Comparison of ENCODE assay signal across 14 mouse cellular contexts in the genomic region with DNA sequence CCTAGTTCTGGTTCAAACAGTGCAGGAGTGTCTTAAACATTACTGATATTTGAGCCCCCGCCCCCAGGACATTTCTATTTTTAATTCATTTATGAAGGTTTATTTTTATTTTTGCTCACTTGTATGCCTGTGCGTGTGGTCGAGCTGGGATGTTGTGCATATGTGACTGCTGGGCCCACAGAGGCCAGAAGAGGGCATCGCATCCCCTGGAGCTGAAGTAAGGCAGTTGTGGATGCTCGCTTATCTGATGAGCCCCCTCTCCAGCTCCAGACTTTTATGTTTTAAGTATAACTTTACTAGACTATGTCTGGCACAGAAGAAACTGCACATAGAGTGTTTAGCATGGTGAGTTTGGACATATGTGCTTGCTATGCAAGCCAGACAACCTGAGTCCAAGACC. TPM values are rescaled to one million over a fixed set of nuclear protein-coding genes. Genes with fewer than 3 reads are reported as not detected.
DNase-seq lines count a peak whose midpoint lies in the region; ATAC-seq and TF ChIP-seq lines count a peak whose summit lies in the region.
"Had no signal": no experiment of that assay in that cellular context is flagged by ENCODE, and none has a peak within 500 bp of the region (broad histone marks: within the 10 kb centered on the region; RNA-seq: fewer than 3 reads in every experiment).

No protein-coding gene starts in this region.

- no peak overlapping the region for H3K27ac ChIP-seq in liver, adult 2 months (replicated peaks; ENCODE audit: insufficient read depth, low read depth, low read length)
- H3K27ac ChIP-seq in liver, embryonic 12.5 days, result no peak overlapping the region
- H3K27ac ChIP-seq: forebrain, embryonic 12.5 days; midbrain, embryonic 13.5 days; neural tube, embryonic 12.5 days had no signal

- no peaks in the 10 kb centered on the region for H3K9me3 ChIP-seq in liver, embryonic 12.5 days (replicated peaks)
- H3K9me3 ChIP-seq: forebrain, embryonic 12.5 days; midbrain, embryonic 13.5 days; neural tube, embryonic 12.5 days had no signal

- peaks cover 6% of the 10 kb centered on the region for H3K36me3 ChIP-seq in liver, adult 2 months (ENCODE audit: control insufficient read depth, insufficient read depth, low read length)
- H3K36me3 ChIP-seq in liver, embryonic 12.5 days, result peaks cover 41% of the 10 kb centered on the region

- ATAC-seq in CD4-positive, CD25-positive, alpha-beta regulatory T cell, adult 4 months, result no peak
- ATAC-seq in liver, embryonic 12.5 days, result no peak
- ATAC-seq: midbrain, embryonic 13.5 days had no signal

- peak; percentile 50 for TF ChIP-seq CTCF in liver, adult 2 months (IDR thresholded peaks at IDR 0.05; ENCODE audit: low read depth, low read length)

- no peaks in the 10 kb centered on the region for H3K27me3 ChIP-seq in liver, adult 2 months (ENCODE audit: control insufficient read depth, insufficient read depth, low read length)
- no peaks in the 10 kb centered on the region for H3K27me3 ChIP-seq in liver, embryonic 12.5 days (replicated peaks)
- H3K27me3 ChIP-seq: forebrain, embryonic 12.5 days; midbrain, embryonic 13.5 days; neural tube, embryonic 12.5 days had no signal

- 93% methylated on average over 5 of the region's 5 CpGs for WGBS in liver, adult 2 months
- 70% methylated on average over 5 of the region's 5 CpGs for WGBS in liver, embryonic 12.5 days (ENCODE audit: insufficient replicate concordance)

- DNase-seq in CD4-positive, CD25-positive, alpha-beta regulatory T cell, adult 2 months (ENCODE audit: low read depth, low spot score), result peak; percentile 21
- DNase-seq in liver, adult 2 months (ENCODE audit: extremely low read depth, low read depth, low spot score), result no peak
- peak; percentile 46 for DNase-seq in R1 (ENCODE audit: low read depth, low spot score)
- DNase-seq in thymus, postnatal 14 days, result peak; percentile 28
- no peak for DNase-seq in c-Kit-positive CD71-positive TER-119-positive erythroid progenitor cells, embryonic 14.5 days (ENCODE audit: low spot score)
- no peak for DNase-seq in kidney, postnatal 10 days
- DNase-seq: adrenal gland, postnatal 36 days; cerebellum, adult 2 months; heart, postnatal 14 days had no signal

- no peaks in the 10 kb centered on the region; the same call in 1 of the 2 replicates for H3K79me2 ChIP-seq in liver, adult 2 months (ENCODE audit: control insufficient read depth, insufficient read depth, low read length)

- H3K4me3 ChIP-seq in liver, adult 2 months (ENCODE audit: insufficient read depth, low read depth, low read length), result no peak overlapping the region
- H3K4me3 ChIP-seq in liver, embryonic 12.5 days, result no peak overlapping the region
- H3K4me3 ChIP-seq: forebrain, embryonic 12.5 days; midbrain, embryonic 13.5 days; neural tube, embryonic 12.5 days had no signal

- no peak overlapping the region for H3K9ac ChIP-seq in liver, adult 2 months (ENCODE audit: low read depth, low read length)
- H3K9ac ChIP-seq in liver, embryonic 12.5 days, result no peak overlapping the region
- H3K9ac ChIP-seq: forebrain, embryonic 12.5 days; midbrain, embryonic 13.5 days; neural tube, embryonic 12.5 days had no signal

- H3K4me2 ChIP-seq in liver, embryonic 12.5 days, result no peak overlapping the region
- H3K4me2 ChIP-seq: forebrain, embryonic 12.5 days; midbrain, embryonic 13.5 days; neural tube, embryonic 12.5 days had no signal

- 0 out of 2 replicates have a peak, but pooled peaks cover 1% of the 10 kb centered on the region for H3K4me1 ChIP-seq in liver, adult 2 months (ENCODE audit: control insufficient read depth, insufficient read depth, low read length)
- no peaks in the 10 kb centered on the region for H3K4me1 ChIP-seq in liver, embryonic 12.5 days
- H3K4me1 ChIP-seq: forebrain, embryonic 12.5 days; midbrain, embryonic 13.5 days; neural tube, embryonic 12.5 days had no signal

- TF ChIP-seq POLR2A in liver, adult 2 months (IDR thresholded peaks at IDR 0.05; ENCODE audit: extremely low read depth, insufficient read depth, low read length), result no peak

RNA-seq across cellular contexts. Expression of gene Ppp2r3c, which starts 11.1 kb away (rescaled TPM):
- 10 to 100 TPM; 17.8 to 19.1 TPM for polyA plus RNA-seq in CD4-positive, CD25-positive, alpha-beta regulatory T cell, adult 4 months (2017; shearing (Covaris generic))
- 6.8 and 6.9 TPM in 2 replicates for total RNA-seq in liver, adult 2 months (2014; rRNA removed)
- 1.0 and 1.2 TPM in 2 replicates for polyA plus RNA-seq in liver, adult 2 months (2012; rRNA removed)
- polyA plus RNA-seq in liver, embryonic 12.5 days (2016; fragmentation: Nextera tagmentation; extraction: Ambion mirVana), result 10.3 and 11.8 TPM in 2 replicates

RNA-seq across cellular contexts. Expression of gene 1110008L16Rik, which starts 14.5 kb away (rescaled TPM):
- polyA plus RNA-seq in CD4-positive, CD25-positive, alpha-beta regulatory T cell, adult 4 months (2017; shearing (Covaris generic)), result 10 to 100 TPM in 1 of 2 experiments, 1 to 10 TPM in 1; 7.2 to 11.9 TPM
- total RNA-seq in liver, adult 2 months (2014; rRNA removed), result 10.7 and 12.2 TPM in 2 replicates
- 4.6 and 6.2 TPM in 2 replicates for polyA plus RNA-seq in liver, adult 2 months (2012; rRNA removed)
- polyA plus RNA-seq in liver, embryonic 12.5 days (2016; fragmentation: Nextera tagmentation; extraction: Ambion mirVana), result 12.4 and 13.4 TPM in 2 replicates

Comparison
In these comparisons a context has a peak if more than half of its experiments do, and no peak if none do; other contexts are left out.
1. DNase-seq: peak in CD4-positive, CD25-positive, alpha-beta regulatory T cell, adult 2 months (single experiment), R1 (single experiment) and thymus, postnatal 14 days (single experiment); none in liver, adult 2 months (single experiment), c-Kit-positive CD71-positive TER-119-positive erythroid progenitor cells, embryonic 14.5 days (single experiment) and kidney, postnatal 10 days (single experiment).